Mouse (Mus musculus) layer of hippocampus, postnatal 10 days (tissue): ENCODE measurements around the gene Micu1. TPM values are rescaled to one million over a fixed set of nuclear protein-coding genes. Genes with fewer than 3 reads are reported as not detected.

ENCODE experiments used
- DNase-seq, 2 experiments: peaks; one replicate each; pipeline ENCODE4 v3.0.0; 2021; ENCODE audit warnings: low spot score in 2 of 2
- total RNA-seq, 2 experiments: library from RNA; stranded (reverse); gene quantifications; 2 replicates each; pipeline ENCODE4 v1.2.3; 2021

Micu1 gene
- total RNA-seq, 2 experiments from 2014 or later: 72.8 to 82.6 TPM

- DNase-seq: no peak
Measured at GRCm38 (mm10) chr10:59773441-59774140, 71.3 kb downstream of the Micu1 start.

- DNase-seq: no peak
Measured at GRCm38 (mm10) chr10:59774141-59774534, 71.9 kb downstream of the Micu1 start.

GRCm38 (mm10) chr10:59777246-59777645 lies 75.0 kb downstream of the Micu1 start:
- DNase-seq: no peak

- no peak for DNase-seq
Measured at GRCm38 (mm10) chr10:59778137-59778710, 75.9 kb downstream of the Micu1 start.

- DNase-seq: no peak
Measured at GRCm38 (mm10) chr10:59780698-59781097, 78.4 kb downstream of the Micu1 start.

- DNase-seq: no peak
Measured at GRCm38 (mm10) chr10:59781205-59781931, 79.1 kb downstream of the Micu1 start.

- DNase-seq: no peak
Measured at GRCm38 (mm10) chr10:59784731-59785685, 82.7 kb downstream of the Micu1 start.

GRCm38 (mm10) chr10:59786289-59786688 lies 84.0 kb downstream of the Micu1 start:
- peak; percentile 46 to 57 for DNase-seq

GRCm38 (mm10) chr10:59787140-59787800 lies 85.0 kb downstream of the Micu1 start:
- DNase-seq: no peak

GRCm38 (mm10) chr10:59787870-59788269 lies 85.6 kb downstream of the Micu1 start:
- no peak for DNase-seq

- no peak for DNase-seq
Measured at GRCm38 (mm10) chr10:59790291-59790929, 88.1 kb downstream of the Micu1 start.

GRCm38 (mm10) chr10:59791896-59792295 lies 89.6 kb downstream of the Micu1 start:
- DNase-seq: no peak

GRCm38 (mm10) chr10:59792575-59793176 lies 90.4 kb downstream of the Micu1 start:
- no peak for DNase-seq

- DNase-seq: no peak
Measured at GRCm38 (mm10) chr10:59793454-59793853, 91.2 kb downstream of the Micu1 start.

- DNase-seq: no peak
Measured at GRCm38 (mm10) chr10:59795085-59795484, 92.8 kb downstream of the Micu1 start.

GRCm38 (mm10) chr10:59795902-59796301 lies 93.6 kb downstream of the Micu1 start:
- DNase-seq: no peak

- DNase-seq: no peak
Measured at GRCm38 (mm10) chr10:59798371-59798770, 96.1 kb downstream of the Micu1 start.

- DNase-seq: no peak
Measured at GRCm38 (mm10) chr10:59799303-59800044, 97.2 kb downstream of the Micu1 start.

GRCm38 (mm10) chr10:59800159-59800558 lies 97.9 kb downstream of the Micu1 start:
- no peak for DNase-seq
